Mouse (Mus musculus) heart, embryonic 11.5 days (tissue): ENCODE results near the gene Sema3b. TPM values are rescaled to one million over a fixed set of nuclear protein-coding genes. Genes with fewer than 3 reads are reported as not detected.

Source experiments
- ATAC-seq: fragments of 200-750 bp; cut with Nextera tagmentation; replicated peaks from 2 replicates; pipeline ENCODE4 v1.8.0; 2017; ENCODE audit warnings: moderate library complexity; ENCODE audit not compliant: insufficient number of reproducible peaks, low FRiP score, low TSS enrichment
- H3K27ac ChIP-seq: fragments of 300-500 bp; sonication (generic); 2 replicates; pipeline ENCODE4 v1.5.1; 2014; ENCODE audit warnings: mild to moderate bottlenecking, low read depth, low read length
- H3K27me3 ChIP-seq: fragments of 300-500 bp; sonication (generic); 2 replicates; pipeline ENCODE4 v1.6.1; 2014; ENCODE audit warnings: mild to moderate bottlenecking, low read length, mixed read lengths; ENCODE audit not compliant: control insufficient read depth, insufficient read depth
- H3K36me3 ChIP-seq: fragments of 300-500 bp; sonication (generic); 2 replicates; pipeline ENCODE4 v1.6.1; 2014; ENCODE audit warnings: mild to moderate bottlenecking, low read length, moderate library complexity, mixed read lengths; ENCODE audit not compliant: control insufficient read depth, insufficient read depth
- H3K4me1 ChIP-seq: fragments of 300-500 bp; sonication (generic); 2 replicates; pipeline ENCODE4 v1.6.1; 2014; ENCODE audit warnings: low read length; ENCODE audit not compliant: control insufficient read depth, insufficient read depth
- H3K4me2 ChIP-seq: fragments of 300-500 bp; sonication (generic); 2 replicates; pipeline ENCODE4 v1.6.1; 2014; ENCODE audit warnings: mild to moderate bottlenecking, moderate library complexity
- H3K4me3 ChIP-seq: fragments of 300-500 bp; sonication (generic); 2 replicates; pipeline ENCODE4 v1.5.1; 2014; ENCODE audit warnings: low read depth, low read length
- H3K9ac ChIP-seq: fragments of 300-500 bp; sonication (generic); 2 replicates; pipeline ENCODE4 v1.6.1; 2014; ENCODE audit warnings: mild to moderate bottlenecking, low read depth, low read length, moderate library complexity
- H3K9me3 ChIP-seq: fragments of 300-500 bp; sonication (generic); replicated peaks from 2 replicates; pipeline ENCODE4 v1.6.1; 2016; ENCODE audit warnings: low read length; ENCODE audit not compliant: control insufficient read depth
- WGBS: fragments of 180-500 bp; shearing (Covaris S2); extraction: QIAGEN DNeasy Blood & Tissue Kit; methylation state at CpG from one replicate; pipeline ENCODE4 v1.1.7; 2014; ENCODE audit not compliant: insufficient replicate concordance; 5-methylcytosine and 5-hydroxymethylcytosine counted together
- polyA plus RNA-seq: library from polyadenylated mRNA; unstranded; fragments of >200 nt; fragmentation: Nextera tagmentation; extraction: Ambion mirVana; gene quantifications from 2 replicates; pipeline ENCODE4 v1.2.1, GENCODE M21; 2014

Sema3b gene
- polyA plus RNA-seq, 1 experiment from 2014 or later = 5.1 TPM

DNA sequence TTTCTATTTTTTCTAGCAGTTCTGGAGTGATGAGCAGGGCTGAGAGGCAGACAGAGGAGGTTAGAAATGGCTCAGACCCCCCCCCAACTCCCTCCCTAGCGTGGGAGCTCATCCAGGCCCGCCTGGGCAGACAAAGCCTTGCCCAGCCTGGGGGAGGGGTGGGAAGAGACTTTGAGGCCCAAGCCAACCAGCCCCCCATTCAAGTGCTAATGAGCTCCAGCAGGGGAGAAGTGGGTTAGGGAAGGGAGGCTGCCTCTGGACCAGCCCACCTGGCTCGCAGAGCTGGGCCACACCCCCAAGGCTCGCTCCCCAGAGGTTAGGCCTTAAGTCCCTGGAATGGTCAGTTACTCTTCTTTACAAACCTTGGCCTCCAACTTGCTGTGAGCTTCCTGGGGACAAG, 21.5 kb upstream of the Sema3b start:
- Histone ChIP-seq H3K4me1 (peaks cover 72% of the 10 kb centered on the region), H3K27ac (peak overlapping the region; percentile 82), H3K9me3 (no peaks in the 10 kb centered on the region), H3K4me3 (0 out of 2 replicates have a peak overlapping the region, but pooled peaks have one; percentile 3), H3K4me2 (peak overlapping the region; percentile 42), H3K9ac (peak overlapping the region; percentile 58), H3K27me3 (no peaks in the 10 kb centered on the region), H3K36me3 (no peaks in the 10 kb centered on the region; the same call in 1 of the 2 replicates)
- no peak for ATAC-seq
- WGBS = 25% methylated on average over 4 of the region's 4 CpGs

- no peaks in the 10 kb centered on the region for H3K9me3 ChIP-seq
- no peaks in the 10 kb centered on the region for H3K27me3 ChIP-seq
- peak overlapping the region; percentile 58 for H3K9ac ChIP-seq
- no peak for ATAC-seq
- H3K4me1 ChIP-seq = peaks cover 76% of the 10 kb centered on the region
- 25% methylated on average over 14 of the region's 14 CpGs for WGBS
- H3K4me2 ChIP-seq = peak overlapping the region; percentile 42
- H3K4me3 ChIP-seq = 0 out of 2 replicates have a peak overlapping the region, but pooled peaks have one; percentile 10
- peaks cover 5% of the 10 kb centered on the region; the same call in 1 of the 2 replicates for H3K36me3 ChIP-seq
- H3K27ac ChIP-seq = peak overlapping the region; percentile 82
Measured at GRCm38 (mm10) chr9:107629901-107630425, 20.9 kb upstream of the Sema3b start.

GRCm38 (mm10) chr9:107629411-107629730, 20.3 kb upstream of the Sema3b start:
- H3K36me3 ChIP-seq = peaks cover 5% of the 10 kb centered on the region; the same call in 1 of the 2 replicates
- no peaks in the 10 kb centered on the region for H3K9me3 ChIP-seq
- H3K4me3 ChIP-seq = no peak overlapping the region
- H3K9ac ChIP-seq = no peak overlapping the region
- WGBS = 37% methylated on average over 4 of the region's 4 CpGs
- H3K27me3 ChIP-seq = no peaks in the 10 kb centered on the region
- peak overlapping the region; percentile 32 for H3K4me2 ChIP-seq
- no peak for ATAC-seq
- peak overlapping the region; percentile 57 for H3K27ac ChIP-seq
- H3K4me1 ChIP-seq = peaks cover 82% of the 10 kb centered on the region

DNA sequence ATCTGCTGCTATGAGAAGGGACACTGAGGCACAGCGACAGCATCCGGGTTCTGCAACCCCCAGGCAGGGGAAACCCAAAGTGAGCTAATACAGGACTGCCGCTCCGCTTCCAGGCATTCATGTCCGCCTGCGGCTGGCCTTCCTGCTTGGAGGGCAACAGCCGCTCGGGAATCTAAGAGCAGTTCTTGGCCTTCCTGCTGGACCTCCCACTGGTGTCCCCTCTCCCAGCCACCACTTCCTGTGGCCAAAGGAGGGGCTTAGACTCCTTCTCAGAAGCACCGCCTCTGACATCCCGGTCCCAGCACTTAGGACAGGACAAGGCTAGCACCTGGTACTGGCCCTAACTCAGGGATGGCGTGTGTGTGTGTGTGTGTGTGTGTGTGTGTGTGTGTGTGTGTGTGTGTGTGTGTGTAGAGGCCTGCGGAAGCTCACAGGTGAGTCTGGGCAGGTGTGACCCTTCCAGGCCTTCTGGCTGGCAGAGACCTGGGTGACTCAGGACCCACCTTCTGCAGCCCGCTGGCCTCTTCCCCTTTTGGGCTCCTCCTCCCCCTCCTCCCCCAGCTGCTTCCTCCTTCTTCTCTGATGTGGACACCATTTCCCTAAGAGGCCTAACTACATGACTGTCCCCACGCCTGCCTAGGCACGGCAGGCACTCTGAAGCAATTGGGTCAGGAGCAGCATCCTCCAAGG, 19.8 kb upstream of the Sema3b start:
- Histone ChIP-seq H3K27ac (peak overlapping the region; percentile 82), H3K4me3 (no peak overlapping the region), H3K27me3 (no peaks in the 10 kb centered on the region), H3K4me2 (peak overlapping the region; percentile 44), H3K9me3 (no peaks in the 10 kb centered on the region), H3K36me3 (peaks cover 5% of the 10 kb centered on the region; the same call in 1 of the 2 replicates), H3K9ac (no peak overlapping the region), H3K4me1 (peaks cover 85% of the 10 kb centered on the region)
- WGBS = 45% methylated on average over 15 of the region's 15 CpGs
- no peak for ATAC-seq

- peak overlapping the region; percentile 44 for H3K4me2 ChIP-seq
- H3K4me3 ChIP-seq = no peak overlapping the region
- peaks cover 7% of the 10 kb centered on the region; the same call in 1 of the 2 replicates for H3K36me3 ChIP-seq
- H3K27me3 ChIP-seq = no peaks in the 10 kb centered on the region
- no peaks in the 10 kb centered on the region for H3K9me3 ChIP-seq
- H3K9ac ChIP-seq = peak overlapping the region; percentile 67
- WGBS = 34% methylated on average over 20 of the region's 20 CpGs
- peaks cover 81% of the 10 kb centered on the region for H3K4me1 ChIP-seq
- peak overlapping the region; percentile 82 for H3K27ac ChIP-seq
- no peak for ATAC-seq
Measured at GRCm38 (mm10) chr9:107627387-107628255, 18.6 kb upstream of the Sema3b start.

DNA sequence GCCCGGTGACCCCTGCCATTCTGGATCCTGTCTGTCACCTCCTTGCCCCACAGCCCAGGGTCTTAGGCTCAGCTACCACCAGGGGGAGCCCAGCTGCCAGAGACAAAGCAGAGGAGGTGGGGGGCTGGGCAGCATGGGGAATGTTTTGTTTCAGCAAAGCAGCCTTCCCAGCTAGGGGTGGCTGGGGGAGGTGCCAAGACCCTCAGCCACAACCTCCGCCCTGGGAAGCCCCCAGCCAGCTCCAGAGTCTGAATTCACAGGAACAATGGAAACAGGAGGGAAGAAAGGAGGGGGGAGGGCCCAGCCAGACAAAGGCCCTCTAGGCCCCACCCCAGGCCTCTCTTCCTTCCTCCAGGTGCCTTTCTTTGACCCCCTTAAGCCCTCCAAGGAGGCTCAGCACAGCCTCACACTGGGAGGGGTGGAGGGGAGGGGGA, 17.8 kb upstream of the Sema3b start:
- Histone ChIP-seq H3K4me1 (peaks cover 73% of the 10 kb centered on the region), H3K27ac (peak overlapping the region; percentile 82), H3K4me2 (peak overlapping the region; percentile 44), H3K9ac (peak overlapping the region; percentile 67), H3K36me3 (peaks cover 13% of the 10 kb centered on the region), H3K27me3 (no peaks in the 10 kb centered on the region), H3K4me3 (0 out of 2 replicates have a peak overlapping the region, but pooled peaks have one; percentile 5), H3K9me3 (no peaks in the 10 kb centered on the region)
- WGBS = 7% methylated on average over 2 of the region's 2 CpGs
- ATAC-seq = peak; percentile 60

GRCm38 (mm10) chr9:107626158-107626843, 17.3 kb upstream of the Sema3b start:
- ATAC-seq = no peak
- H3K36me3 ChIP-seq = peaks cover 13% of the 10 kb centered on the region

More at GRCm38 (mm10) chr9:107626158-107626843, 17.3 kb upstream of the Sema3b start:
- Histone ChIP-seq H3K4me2 (peak overlapping the region; percentile 44), H3K27ac (peak overlapping the region; percentile 82), H3K4me1 (peaks cover 67% of the 10 kb centered on the region), H3K27me3 (no peaks in the 10 kb centered on the region), H3K9me3 (no peaks in the 10 kb centered on the region), H3K4me3 (no peak overlapping the region), H3K9ac (peak overlapping the region; percentile 67)
- WGBS = 40% methylated on average over 15 of the region's 15 CpGs
